Mouse (Mus musculus): ENCODE measurements at regions not wholly inside any gene's neighbourhood (a gene's known extent, or its start where the extent isn't known, plus 50 kb on each side); places are given as distances from the start of the nearest gene placed in this dataset.

- TF ChIP-seq CTCF (conservative IDR thresholded peaks at IDR 0.05; ENCODE audit: insufficient read depth, insufficient read length, low read depth, low read length) (no peak), POLR2A (IDR thresholded peaks at IDR 0.05; ENCODE audit: low read depth, low read length) (no peak)
These were observed 252.8 kb upstream of the Lrtm1 start for GRCm38 (mm10) chr14:28765201-28765600.

All from kidney, adult 2 months (tissue).